Mouse (Mus musculus): ENCODE results near the gene Ndst2.

GRCm38 (mm10) chr14:20673735-20674063, 60.7 kb downstream of the Ndst2 start:
- TF ChIP-seq POLR2A (IDR thresholded peaks at IDR 0.05; ENCODE audit: extremely low read depth, insufficient read depth, low read length) = no peak
- no peak for TF ChIP-seq CTCF (IDR thresholded peaks at IDR 0.05; ENCODE audit: low read depth, low read length)
